Mouse (Mus musculus) hindbrain, embryonic 10.5 days (tissue): Measurements from ENCODE around the gene AU022252. TPM values are rescaled to one million over a fixed set of nuclear protein-coding genes. Genes with fewer than 3 reads are reported as not detected.
A peak's percentile ranks its signal among the peaks of the same experiment; 100 is the strongest.

Experiments used
- DNase-seq: peaks from one replicate; pipeline ENCODE4 v3.0.0-alpha.2; 2017; ENCODE audit warnings: low spot score
- H3K27ac ChIP-seq: fragments of 300-500 bp; sonication (generic); 2 replicates; pipeline ENCODE4 v1.5.1; 2016; ENCODE audit warnings: mild to moderate bottlenecking, moderate library complexity
- H3K27me3 ChIP-seq: fragments of 300-500 bp; sonication (generic); 2 replicates; pipeline ENCODE4 v1.6.1; 2016; ENCODE audit warnings: mild to moderate bottlenecking; ENCODE audit not compliant: poor library complexity, insufficient read depth, severe bottlenecking
- H3K36me3 ChIP-seq: fragments of 300-500 bp; sonication (generic); 2 replicates; pipeline ENCODE4 v1.6.1; 2016; ENCODE audit warnings: mild to moderate bottlenecking, moderate library complexity
- H3K4me1 ChIP-seq: fragments of 300-500 bp; sonication (generic); replicated peaks from 2 replicates; pipeline ENCODE4 v1.6.1; 2016; ENCODE audit warnings: mild to moderate bottlenecking
- H3K4me3 ChIP-seq: fragments of 300-500 bp; sonication (generic); 2 replicates; pipeline ENCODE4 v1.5.1; 2016; ENCODE audit warnings: mild to moderate bottlenecking, moderate library complexity
- H3K9me3 ChIP-seq: fragments of 300-500 bp; sonication (generic); 2 replicates; pipeline ENCODE4 v1.6.1; 2016; ENCODE audit warnings: mild to moderate bottlenecking, moderate library complexity
- WGBS: fragments of 180-500 bp; shearing (Covaris S2); methylation state at CpG from one replicate; pipeline ENCODE4 v1.1.7; 2016; 5-methylcytosine and 5-hydroxymethylcytosine counted together
- polyA plus RNA-seq: library from polyadenylated mRNA; unstranded; fragments of >200 nt; fragmentation: Nextera tagmentation; extraction: Ambion mirVana; gene quantifications from 2 replicates; pipeline ENCODE4 v1.2.1, GENCODE M21; 2016

AU022252 gene
- polyA plus RNA-seq, 1 experiment from 2014 or later, result 43.5 TPM

DNA sequence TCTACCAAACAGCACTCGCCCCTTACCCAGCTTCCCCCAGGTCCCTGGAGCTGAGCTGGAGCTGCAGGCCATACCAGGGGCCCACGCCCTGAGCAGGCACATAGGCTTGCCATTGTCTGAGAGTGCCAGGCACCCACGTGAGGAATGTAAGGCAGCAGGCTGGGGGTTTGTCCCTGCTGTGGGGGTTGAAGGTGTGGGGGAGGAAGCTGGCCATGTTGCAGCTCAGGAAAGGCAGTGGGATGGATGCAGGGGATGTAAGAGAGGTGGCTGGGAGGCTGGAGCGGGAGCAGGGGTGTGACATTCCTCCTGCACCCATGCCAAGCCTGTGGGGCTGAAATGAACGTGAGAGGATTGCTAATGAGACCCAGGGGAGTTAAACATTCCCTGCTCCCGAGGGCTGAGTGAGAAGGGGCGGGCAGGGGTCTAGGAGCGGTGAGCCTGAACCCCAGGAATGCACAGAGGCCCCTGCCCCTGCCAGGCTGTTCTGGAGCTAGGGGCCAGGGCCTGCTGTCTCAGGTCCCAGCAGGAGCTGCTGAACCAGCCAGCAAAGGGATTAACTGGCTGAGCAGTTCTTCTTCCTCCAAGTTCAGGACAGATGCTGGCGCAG lies 21.6 kb upstream of the AU022252 start:
- Histone ChIP-seq H3K27ac (peak overlapping the region; percentile 71), H3K27me3 (no peaks in the 10 kb centered on the region), H3K4me3 (0 out of 2 replicates have a peak overlapping the region, but pooled peaks have one; percentile 16), H3K4me1 (peaks cover 36% of the 10 kb centered on the region), H3K36me3 (no peaks in the 10 kb centered on the region), H3K9me3 (no peaks in the 10 kb centered on the region)
- no peak for DNase-seq
- 33% methylated on average over 9 of the region's 9 CpGs for WGBS

- H3K4me1 ChIP-seq, result peaks cover 43% of the 10 kb centered on the region
- WGBS, result 71% methylated on average over 7 of the region's 7 CpGs
- H3K27ac ChIP-seq, result no peak overlapping the region
- H3K27me3 ChIP-seq, result no peaks in the 10 kb centered on the region
- H3K36me3 ChIP-seq, result peaks cover 10% of the 10 kb centered on the region; the same call in 1 of the 2 replicates
- H3K4me3 ChIP-seq, result no peak overlapping the region
- no peak for DNase-seq
- no peaks in the 10 kb centered on the region for H3K9me3 ChIP-seq
Observed at GRCm38 (mm10) chr4:119252025-119252808, 19.7 kb upstream of the AU022252 start.

- WGBS, result 88% methylated on average over 11 of the region's 11 CpGs
- Histone ChIP-seq H3K4me3 (no peak overlapping the region), H3K27me3 (no peaks in the 10 kb centered on the region), H3K4me1 (peaks cover 20% of the 10 kb centered on the region), H3K9me3 (no peaks in the 10 kb centered on the region), H3K36me3 (peaks cover 47% of the 10 kb centered on the region), H3K27ac (no peak overlapping the region)
- DNase-seq, result no peak
Observed at GRCm38 (mm10) chr4:119248407-119248965, 16.0 kb upstream of the AU022252 start.

- peak overlapping the region; percentile 53; the same call in 1 of the 2 replicates for H3K27ac ChIP-seq
- H3K4me3 ChIP-seq, result 0 out of 2 replicates have a peak overlapping the region, but pooled peaks have one; percentile 5
- H3K36me3 ChIP-seq, result peaks cover 54% of the 10 kb centered on the region
- H3K9me3 ChIP-seq, result no peaks in the 10 kb centered on the region
- no peaks in the 10 kb centered on the region for H3K27me3 ChIP-seq
- DNase-seq, result peak; percentile 67
- peaks cover 20% of the 10 kb centered on the region for H3K4me1 ChIP-seq
- WGBS, result 29% methylated on average over 13 of the region's 13 CpGs
Observed at GRCm38 (mm10) chr4:119247462-119248235, 15.1 kb upstream of the AU022252 start.

- DNase-seq, result no peak
- Histone ChIP-seq H3K36me3 (peaks cover 63% of the 10 kb centered on the region), H3K4me1 (peaks cover 20% of the 10 kb centered on the region), H3K4me3 (no peak overlapping the region), H3K27ac (no peak overlapping the region), H3K9me3 (no peaks in the 10 kb centered on the region), H3K27me3 (no peaks in the 10 kb centered on the region)
- 77% methylated on average over 14 of the region's 14 CpGs for WGBS
Observed at GRCm38 (mm10) chr4:119246688-119247225, 14.2 kb upstream of the AU022252 start.

DNA sequence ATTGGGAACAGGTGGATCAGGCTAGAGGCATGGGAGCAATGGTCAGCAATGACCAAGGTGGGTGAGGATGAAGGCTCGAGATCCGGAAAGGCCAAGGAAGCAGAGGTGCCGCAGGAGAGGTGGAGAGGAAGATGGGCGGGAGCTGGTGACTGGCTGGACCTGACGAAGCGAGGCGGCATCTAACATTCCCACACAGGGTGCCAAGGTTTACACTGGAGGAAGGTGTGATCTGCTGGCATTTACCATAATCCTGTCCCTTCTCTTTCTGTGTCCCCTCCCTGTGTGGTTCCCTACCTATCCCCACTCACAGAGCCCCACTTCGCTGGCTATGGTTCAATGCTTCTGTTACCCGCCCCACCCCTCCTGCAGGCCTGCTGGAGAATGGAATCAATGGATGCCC lies 13.4 kb upstream of the AU022252 start:
- no peaks in the 10 kb centered on the region for H3K27me3 ChIP-seq
- H3K27ac ChIP-seq, result no peak overlapping the region
- H3K9me3 ChIP-seq, result no peaks in the 10 kb centered on the region
- no peak overlapping the region for H3K4me3 ChIP-seq
- peaks cover 20% of the 10 kb centered on the region for H3K4me1 ChIP-seq
- 76% methylated on average over 9 of the region's 9 CpGs for WGBS
- peaks cover 71% of the 10 kb centered on the region for H3K36me3 ChIP-seq
- DNase-seq, result no peak

DNA sequence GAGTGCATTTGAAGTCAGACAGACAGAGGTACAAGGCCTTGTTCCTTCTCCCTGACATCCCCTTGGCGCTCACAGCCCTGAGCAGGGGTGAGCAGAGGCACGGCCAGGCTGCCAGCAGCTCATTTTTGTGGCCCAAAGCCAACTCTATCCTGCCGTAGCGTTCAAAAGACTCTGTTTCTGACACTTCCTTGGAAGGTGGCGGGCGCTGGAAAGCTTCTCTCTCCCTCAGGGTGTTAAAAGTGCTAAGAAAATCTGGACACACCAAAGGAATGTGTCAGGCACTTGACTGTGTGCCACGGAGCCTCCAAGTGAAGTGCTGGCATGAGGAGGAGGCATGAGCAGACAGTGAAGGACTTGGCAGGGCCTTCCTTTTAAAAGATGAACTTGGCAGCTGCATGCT lies 13.0 kb upstream of the AU022252 start:
- H3K27me3 ChIP-seq, result no peaks in the 10 kb centered on the region
- no peaks in the 10 kb centered on the region for H3K9me3 ChIP-seq
- DNase-seq, result no peak
- 87% methylated on average over 7 of the region's 7 CpGs for WGBS
- no peak overlapping the region for H3K27ac ChIP-seq
- peaks cover 20% of the 10 kb centered on the region for H3K4me1 ChIP-seq
- H3K4me3 ChIP-seq, result no peak overlapping the region
- H3K36me3 ChIP-seq, result peaks cover 74% of the 10 kb centered on the region

GRCm38 (mm10) chr4:119244468-119245240 lies 12.1 kb upstream of the AU022252 start:
- Histone ChIP-seq H3K4me3 (no peak overlapping the region), H3K36me3 (peaks cover 74% of the 10 kb centered on the region), H3K27ac (no peak overlapping the region), H3K4me1 (peaks cover 21% of the 10 kb centered on the region), H3K9me3 (no peaks in the 10 kb centered on the region), H3K27me3 (no peaks in the 10 kb centered on the region)
- WGBS, result 83% methylated on average over 22 of the region's 22 CpGs
- DNase-seq, result no peak

DNA sequence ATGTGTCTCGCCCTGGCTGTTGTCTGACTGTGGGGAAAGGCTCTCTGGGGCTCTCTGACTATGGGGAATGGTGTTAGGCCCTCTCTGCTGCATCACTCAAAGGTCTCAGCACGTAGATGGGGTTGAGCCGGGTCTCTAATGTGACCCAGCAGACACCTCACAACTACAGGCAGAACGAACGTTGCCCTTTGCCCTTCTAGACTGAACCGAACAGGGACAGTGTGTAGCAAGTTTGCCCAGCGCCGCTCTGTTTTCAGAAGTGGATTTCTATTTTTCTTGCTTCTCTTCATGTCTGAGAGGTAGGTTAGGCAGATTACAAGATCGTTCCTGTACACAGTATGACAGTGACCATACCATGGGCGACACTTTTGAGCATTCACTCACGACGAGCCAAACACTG lies 10.1 kb upstream of the AU022252 start:
- peaks cover 21% of the 10 kb centered on the region for H3K4me1 ChIP-seq
- DNase-seq, result no peak
- no peaks in the 10 kb centered on the region for H3K9me3 ChIP-seq
- 93% methylated on average over 12 of the region's 12 CpGs for WGBS
- peaks cover 67% of the 10 kb centered on the region for H3K36me3 ChIP-seq
- H3K4me3 ChIP-seq, result no peak overlapping the region
- H3K27me3 ChIP-seq, result no peaks in the 10 kb centered on the region
- no peak overlapping the region for H3K27ac ChIP-seq

DNA sequence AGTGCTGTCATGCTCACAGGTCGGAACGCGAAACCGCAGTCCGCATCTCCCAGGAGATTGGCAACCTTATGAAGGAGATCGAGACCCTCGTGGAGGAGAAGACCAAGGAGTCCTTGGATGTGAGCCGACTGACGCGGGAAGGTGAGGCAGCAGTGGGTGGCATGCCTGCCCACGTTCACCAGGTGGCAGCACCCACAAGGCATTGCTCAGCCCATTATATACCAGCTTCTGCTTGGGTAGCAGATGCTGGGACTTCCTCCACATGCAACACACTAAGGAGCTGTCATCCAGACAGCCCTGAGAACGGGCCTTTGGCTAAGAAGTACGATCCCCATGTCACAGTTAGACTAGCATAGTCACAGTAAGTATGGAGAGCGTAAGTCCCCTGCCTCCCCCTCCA lies 9.2 kb upstream of the AU022252 start:
- Histone ChIP-seq H3K27ac (no peak overlapping the region), H3K4me1 (peaks cover 12% of the 10 kb centered on the region), H3K9me3 (no peaks in the 10 kb centered on the region), H3K4me3 (no peak overlapping the region), H3K36me3 (peaks cover 67% of the 10 kb centered on the region), H3K27me3 (no peaks in the 10 kb centered on the region)
- no peak for DNase-seq
- WGBS, result 92% methylated on average over 14 of the region's 14 CpGs

DNA sequence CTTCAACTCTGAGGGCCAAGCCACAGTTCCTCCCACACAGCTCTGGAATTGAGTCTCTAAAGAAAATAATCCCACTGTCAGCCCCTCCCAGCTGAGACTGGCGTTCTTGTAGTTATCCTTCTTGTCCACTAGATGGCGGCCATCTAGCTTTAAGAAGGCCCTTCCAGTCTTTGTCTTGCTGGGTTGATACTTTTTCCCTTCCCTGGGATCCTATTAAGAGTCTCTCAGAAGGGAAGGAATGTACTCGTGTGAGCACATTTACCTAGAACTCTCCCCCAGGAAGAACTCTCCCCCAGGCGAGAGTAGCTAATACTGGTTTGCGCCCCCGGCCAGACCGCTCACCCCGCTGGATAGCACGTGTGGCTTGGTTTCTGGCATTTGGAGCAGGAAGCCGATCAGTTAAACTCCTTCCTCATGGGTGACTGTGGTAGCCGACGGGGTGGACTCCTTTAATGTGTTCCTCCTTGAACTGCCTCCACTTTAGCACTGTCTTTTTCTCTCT lies 6.7 kb upstream of the AU022252 start:
- Histone ChIP-seq H3K4me1 (peaks cover 10% of the 10 kb centered on the region), H3K9me3 (no peaks in the 10 kb centered on the region), H3K4me3 (no peak overlapping the region), H3K36me3 (peaks cover 48% of the 10 kb centered on the region), H3K27me3 (no peaks in the 10 kb centered on the region), H3K27ac (peak overlapping the region; percentile 85)
- peak; percentile 51 for DNase-seq
- 47% methylated on average over 12 of the region's 12 CpGs for WGBS

DNA sequence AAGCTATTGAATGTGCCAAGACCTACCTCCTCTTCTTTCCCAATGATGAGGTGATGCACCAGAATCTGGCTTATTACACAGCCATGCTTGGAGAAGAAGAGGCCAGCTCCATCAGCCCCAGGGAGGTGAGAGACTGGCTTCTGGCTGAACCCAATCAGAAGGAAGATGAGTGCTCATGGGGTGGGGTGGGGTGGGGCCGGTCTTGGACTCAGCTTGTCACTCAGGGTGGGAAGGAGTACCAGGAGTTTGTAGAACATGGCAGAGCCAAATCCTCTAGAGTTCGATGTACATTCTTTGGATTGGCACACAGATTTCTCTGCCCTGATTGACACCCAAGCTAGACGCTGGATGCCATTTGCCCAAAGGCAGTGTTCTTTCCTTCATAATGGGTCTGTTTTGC lies 6.1 kb upstream of the AU022252 start:
- H3K27me3 ChIP-seq, result no peaks in the 10 kb centered on the region
- no peak overlapping the region for H3K27ac ChIP-seq
- H3K4me3 ChIP-seq, result no peak overlapping the region
- no peaks in the 10 kb centered on the region for H3K9me3 ChIP-seq
- no peak for DNase-seq
- 76% methylated on average over 3 of the region's 3 CpGs for WGBS
- peaks cover 15% of the 10 kb centered on the region for H3K4me1 ChIP-seq
- peaks cover 42% of the 10 kb centered on the region for H3K36me3 ChIP-seq
